Mouse (Mus musculus) adrenal gland, postnatal 10 days (tissue): Measurements from ENCODE around the gene Zc3h18. TPM values are rescaled to one million over a fixed set of nuclear protein-coding genes. Genes with fewer than 3 reads are reported as not detected.
A peak's percentile ranks its signal among the peaks of the same experiment; 100 is the strongest.

Experiments used
- DNase-seq: peaks from one replicate; pipeline ENCODE4 v3.0.0; 2021; ENCODE audit warnings: mixed read lengths
- total RNA-seq, 2 experiments: library from RNA; stranded (reverse); gene quantifications; 2 replicates each; pipeline ENCODE4 v1.2.3; 2021

The Zc3h18 gene
- total RNA-seq, 2 experiments from 2014 or later, result 36.2 to 37.7 TPM

DNA sequence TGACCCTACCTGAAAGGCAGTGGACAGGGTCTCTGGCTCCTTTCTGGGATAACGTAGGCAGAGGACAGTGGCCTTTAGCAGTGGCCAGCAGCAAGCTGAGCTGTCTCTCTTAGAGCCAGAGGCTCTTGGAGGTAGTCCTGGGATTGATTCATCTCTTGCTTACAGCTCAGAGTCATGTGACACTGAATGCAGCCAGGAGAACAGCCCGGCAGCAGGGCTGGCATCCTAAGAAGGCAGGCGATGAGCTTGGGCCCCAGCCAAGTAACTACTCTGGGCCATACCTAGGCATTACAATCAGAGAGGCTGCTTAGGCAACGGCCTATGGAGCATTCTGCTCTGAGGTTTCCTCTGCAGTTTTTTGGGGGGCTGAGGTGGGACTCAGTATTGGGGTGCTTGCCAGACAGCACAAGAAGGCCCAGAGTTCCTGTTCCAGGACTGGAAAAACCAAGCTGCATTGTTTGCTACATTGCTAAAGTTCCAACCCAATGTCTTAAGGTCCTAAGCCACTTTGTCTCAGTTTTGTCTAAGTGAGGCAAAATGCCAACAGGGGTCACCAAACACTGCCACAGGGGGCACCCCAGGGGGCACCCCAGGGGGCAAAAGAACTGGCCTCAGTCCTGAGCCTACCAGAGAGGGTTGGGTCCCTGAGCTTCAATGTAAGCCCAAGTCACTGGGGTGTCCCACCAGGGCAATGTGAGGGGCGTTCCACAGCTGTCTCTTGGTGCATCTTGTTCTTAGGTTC, 28.4 kb upstream of the Zc3h18 start:
- DNase-seq, result peak; percentile 45

DNA sequence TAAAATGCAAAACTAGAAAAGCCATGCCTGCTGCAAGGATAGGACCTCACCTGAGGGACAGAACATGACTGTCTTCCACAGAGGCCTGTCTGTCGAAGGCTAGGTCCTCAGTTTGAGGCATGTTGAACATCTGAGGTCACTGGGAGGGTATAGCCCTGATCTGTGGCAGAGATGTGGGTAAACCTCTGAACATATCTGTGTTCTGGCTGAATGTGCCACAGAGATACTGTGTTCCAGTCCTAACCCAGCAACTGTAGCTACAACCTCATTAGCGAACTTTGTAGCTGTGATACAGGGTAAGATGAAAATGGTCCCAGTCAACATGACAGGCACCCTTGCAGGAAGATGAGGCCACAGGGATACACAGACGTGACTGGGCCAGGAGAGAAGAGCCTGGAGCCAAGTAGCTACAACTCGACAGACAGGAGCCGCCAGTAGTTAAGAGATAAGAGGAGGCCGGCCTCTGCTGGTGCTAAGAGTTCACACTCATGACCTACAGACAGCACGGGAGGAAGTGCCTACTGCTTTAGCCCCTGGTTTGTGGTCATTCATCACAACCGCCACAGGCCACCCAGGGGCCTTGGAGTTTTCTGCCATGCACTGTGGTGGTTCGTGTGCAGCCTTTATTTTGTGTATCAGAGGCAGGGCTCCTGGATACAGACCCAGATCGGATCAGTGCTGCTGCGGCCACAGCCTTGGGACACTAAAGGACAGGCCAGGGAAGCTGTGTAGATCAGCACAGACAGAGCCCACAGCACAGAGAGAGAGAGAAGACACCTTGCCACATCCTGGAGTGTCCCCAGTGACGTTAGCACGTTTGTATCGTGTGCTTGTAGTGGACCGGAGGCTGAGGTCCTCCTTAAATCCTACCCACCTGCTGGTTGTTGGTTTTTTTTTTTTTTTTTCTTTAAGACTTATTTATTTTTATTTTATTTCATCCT, 26.8 kb upstream of the Zc3h18 start:
- DNase-seq, result no peak

GRCm38 (mm10) chr8:122350309-122351089, 25.9 kb upstream of the Zc3h18 start:
- DNase-seq, result no peak

DNA sequence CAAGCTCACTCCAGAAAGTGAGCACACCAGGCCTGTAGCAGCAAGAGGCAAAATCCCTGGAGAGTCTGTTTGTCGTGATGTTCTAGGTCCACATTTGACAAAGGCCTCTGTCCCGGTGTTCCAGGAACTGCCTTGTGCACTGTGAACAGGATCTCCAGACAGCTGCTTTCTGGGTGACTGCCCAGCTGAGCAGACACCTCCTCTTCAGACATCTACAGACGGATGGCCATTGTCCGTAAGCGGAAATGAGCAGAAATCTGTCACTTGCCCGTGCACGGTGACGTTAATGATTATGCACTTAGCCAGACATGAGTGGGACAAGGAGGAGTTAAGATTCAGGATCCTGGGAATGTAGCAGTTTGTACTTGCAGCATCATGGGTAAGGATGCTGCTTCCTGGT, 22.3 kb upstream of the Zc3h18 start:
- no peak for DNase-seq

- DNase-seq, result no peak
Measured at GRCm38 (mm10) chr8:122355642-122356606, 20.5 kb upstream of the Zc3h18 start.

GRCm38 (mm10) chr8:122357202-122357601, 19.2 kb upstream of the Zc3h18 start:
- DNase-seq, result no peak

- DNase-seq, result no peak
Measured at GRCm38 (mm10) chr8:122357641-122358040, 18.8 kb upstream of the Zc3h18 start.

GRCm38 (mm10) chr8:122359111-122359775, 17.2 kb upstream of the Zc3h18 start:
- DNase-seq, result no peak

DNA sequence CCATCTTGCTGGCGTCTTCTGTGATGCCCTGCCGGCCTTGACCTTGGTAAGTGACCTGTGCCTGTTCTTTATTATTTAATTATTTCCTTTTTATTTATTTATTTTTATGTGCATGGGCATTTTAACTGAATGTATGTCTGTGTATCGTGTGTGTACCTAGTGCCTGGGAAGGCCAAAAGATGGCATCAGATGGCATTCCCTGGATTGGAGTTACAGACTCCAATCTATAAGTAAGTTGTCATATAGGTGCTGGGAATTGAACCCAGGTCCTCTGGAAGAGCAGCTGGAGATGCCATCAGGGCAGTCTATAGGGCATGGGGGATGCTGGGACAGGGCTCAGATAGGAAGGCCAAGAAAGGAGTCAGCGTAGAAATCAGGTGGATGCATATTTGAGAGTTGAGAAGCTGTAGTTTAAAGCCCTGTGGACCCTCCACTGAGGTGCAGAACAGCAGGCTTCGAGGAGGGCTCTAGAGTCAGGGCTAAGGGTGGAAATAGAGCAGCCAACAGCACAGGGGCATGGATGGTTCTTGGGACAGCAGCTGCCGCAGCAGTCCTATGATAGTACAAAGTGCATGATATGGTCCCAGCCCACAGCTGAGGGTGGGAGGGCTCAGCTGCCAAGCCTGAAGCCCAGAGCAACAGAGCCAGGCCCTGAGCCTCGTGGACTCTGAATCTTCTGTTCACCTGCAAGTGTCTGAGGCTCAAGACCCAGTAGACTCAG, 15.6 kb upstream of the Zc3h18 start, which contains the start of gene Trhr2:
TSS of gene Trhr2 (minus strand) at position 51 of the 721 bp plus-strand sequence.
- no peak for DNase-seq

- no peak for DNase-seq
Measured at GRCm38 (mm10) chr8:122362271-122362670, 14.1 kb upstream of the Zc3h18 start.

DNA sequence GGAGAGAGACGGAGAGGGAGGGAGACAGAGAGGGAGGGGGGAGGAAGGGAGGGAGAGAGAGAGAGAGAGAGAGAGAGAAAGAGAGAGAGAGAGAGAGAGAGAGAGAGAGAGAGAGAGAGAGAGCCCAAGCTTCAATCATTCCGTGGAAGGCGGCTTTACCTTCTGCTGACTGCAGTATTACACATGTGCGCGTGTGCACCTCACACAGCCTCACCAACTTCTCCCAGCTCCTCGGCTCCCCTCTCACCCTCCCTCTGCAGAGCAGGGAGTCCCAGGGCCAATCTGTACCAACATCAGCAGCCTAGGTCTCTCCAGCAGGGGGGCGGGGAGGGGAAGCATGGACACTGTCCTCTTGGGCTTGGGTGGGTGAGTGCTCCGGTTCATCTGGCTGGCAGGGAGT, 13.4 kb upstream of the Zc3h18 start:
- no peak for DNase-seq

- DNase-seq, result no peak
Measured at GRCm38 (mm10) chr8:122368494-122368893, 7.9 kb upstream of the Zc3h18 start.

- peak; percentile 79 for DNase-seq
Measured at GRCm38 (mm10) chr8:122369665-122370064, 6.7 kb upstream of the Zc3h18 start.

GRCm38 (mm10) chr8:122371706-122372105, 4.7 kb upstream of the Zc3h18 start:
- DNase-seq, result no peak

- DNase-seq, result no peak
Measured at GRCm38 (mm10) chr8:122375320-122375719, 1.1 kb upstream of the Zc3h18 start.

DNA sequence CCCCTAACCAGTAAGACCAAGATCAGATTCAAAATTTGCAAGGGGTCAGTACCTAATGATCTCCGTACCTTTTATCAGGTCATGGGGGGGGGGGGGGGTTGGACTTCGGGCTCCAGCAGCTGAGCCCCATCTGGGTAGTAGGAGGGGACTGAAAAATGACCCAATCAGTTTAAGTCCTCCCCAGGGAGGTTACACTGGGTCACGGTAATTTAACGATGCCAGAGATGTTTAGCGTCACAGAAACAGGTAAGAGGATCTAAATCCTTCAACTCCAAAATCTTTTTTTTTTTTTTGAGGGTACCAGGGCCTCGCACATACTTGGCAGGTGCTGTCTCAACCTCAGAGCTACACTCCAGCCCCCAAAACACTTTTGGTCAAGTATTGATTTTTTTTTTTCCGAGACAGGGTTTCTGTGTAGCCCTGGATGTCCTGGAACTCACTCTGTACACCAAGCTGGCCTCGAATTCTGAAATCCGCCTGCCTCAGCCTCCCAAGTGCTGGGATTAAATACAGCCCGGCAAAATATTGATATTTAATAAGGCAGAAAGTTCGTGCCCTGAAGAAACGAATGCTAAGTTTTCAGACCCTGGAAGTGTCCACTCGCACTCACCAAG, 551 bp upstream of the Zc3h18 start:
- DNase-seq, result no peak

- no peak for DNase-seq
Measured at GRCm38 (mm10) chr8:122383039-122383438, 6.6 kb downstream of the Zc3h18 start.

DNA sequence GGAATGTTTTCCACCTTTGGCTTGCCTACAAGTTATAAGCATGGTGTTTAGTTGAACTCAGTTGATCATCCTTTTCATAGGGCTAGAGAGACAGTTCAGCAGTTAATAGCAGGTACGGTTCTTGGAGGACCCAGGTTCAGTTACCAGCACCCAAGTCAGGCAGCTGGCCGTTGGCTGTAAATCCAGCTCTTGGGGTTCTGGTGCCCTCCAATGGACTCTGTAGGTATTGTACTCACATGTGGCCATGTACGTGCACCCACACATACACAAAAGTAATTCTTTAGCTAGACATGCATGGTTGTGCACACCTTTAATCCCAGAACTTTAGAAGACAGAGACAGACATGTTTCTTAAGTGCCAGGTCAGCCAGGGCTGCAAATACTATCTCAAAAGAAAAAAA, 12.9 kb downstream of the Zc3h18 start:
- DNase-seq, result no peak

GRCm38 (mm10) chr8:122390758-122391157, 14.3 kb downstream of the Zc3h18 start:
- DNase-seq, result no peak
